Mouse (Mus musculus) adrenal gland, adult 8-10 months (tissue): ENCODE measurements around the gene Gm37240. TPM values are rescaled to one million over a fixed set of nuclear protein-coding genes. Genes with fewer than 3 reads are reported as not detected.

Source experiments
- DNase-seq: peaks from one replicate; pipeline ENCODE4 v3.0.0; 2022
- total RNA-seq, 4 experiments: library from RNA; stranded (reverse); gene quantifications; 2 replicates each; pipeline ENCODE4 v1.2.4; 2022

Gm37240 gene
- total RNA-seq, 4 experiments from 2014 or later = 5.4 to 9.8 (median 7.2) TPM

DNA sequence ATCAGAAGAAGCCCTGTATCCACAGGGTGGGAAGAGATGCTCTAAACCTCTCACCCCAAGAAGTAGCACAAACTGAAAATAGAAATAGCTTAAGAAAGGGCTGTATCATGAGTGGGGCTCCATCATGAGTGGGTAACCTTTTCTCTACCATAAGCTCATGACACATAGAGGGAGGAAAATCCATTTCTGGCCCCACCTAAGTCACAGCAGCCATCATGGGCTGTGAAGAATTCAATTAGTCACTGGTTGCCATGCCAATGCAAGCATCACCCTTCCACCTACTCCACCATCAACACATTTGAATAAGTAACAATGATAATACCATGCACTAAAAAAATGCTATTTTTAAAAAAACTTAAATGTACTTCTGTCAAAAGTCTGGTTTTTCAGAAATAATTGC lies 867.2 kb downstream of the Gm37240 start:
- DNase-seq = no peak

DNA sequence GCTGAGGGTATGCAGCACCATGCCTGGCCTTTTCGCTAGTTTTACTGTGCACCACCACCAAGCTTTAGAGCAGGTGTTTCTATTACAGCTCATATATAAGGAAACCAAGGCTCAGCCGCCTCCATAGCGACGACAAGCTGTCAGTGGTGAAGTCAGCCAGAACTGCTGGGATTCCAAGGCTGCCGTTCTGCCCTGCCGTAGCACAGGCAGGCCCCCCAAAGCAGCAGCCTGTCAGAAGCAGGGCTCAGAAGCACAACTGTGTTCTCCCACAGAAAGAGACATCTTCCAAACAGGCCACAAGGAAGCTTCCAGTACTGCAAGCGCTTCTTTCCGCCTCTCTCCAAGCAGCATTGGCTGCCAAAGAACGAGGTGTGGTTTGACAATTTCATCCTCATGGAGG lies 871.7 kb downstream of the Gm37240 start:
- DNase-seq = no peak

DNA sequence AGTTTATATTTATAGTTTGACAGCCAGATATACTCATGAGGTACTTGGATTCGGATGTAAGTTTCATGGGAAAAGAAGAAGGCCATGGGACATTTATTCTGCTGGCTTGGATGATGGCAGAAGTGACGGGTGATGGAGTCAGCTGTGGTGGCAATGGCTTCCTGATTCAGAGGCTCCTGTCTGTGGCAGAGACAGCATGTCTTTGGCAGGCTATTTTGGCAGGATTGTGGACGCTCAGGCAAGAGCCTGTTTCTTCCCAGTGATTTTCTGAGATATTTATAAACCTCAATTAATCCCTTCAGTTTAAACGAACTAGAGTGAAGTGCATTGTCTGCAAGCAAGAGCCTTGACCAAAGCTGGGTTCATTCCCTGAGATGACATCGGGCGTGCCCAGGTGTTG lies 874.4 kb downstream of the Gm37240 start:
- no peak for DNase-seq

DNA sequence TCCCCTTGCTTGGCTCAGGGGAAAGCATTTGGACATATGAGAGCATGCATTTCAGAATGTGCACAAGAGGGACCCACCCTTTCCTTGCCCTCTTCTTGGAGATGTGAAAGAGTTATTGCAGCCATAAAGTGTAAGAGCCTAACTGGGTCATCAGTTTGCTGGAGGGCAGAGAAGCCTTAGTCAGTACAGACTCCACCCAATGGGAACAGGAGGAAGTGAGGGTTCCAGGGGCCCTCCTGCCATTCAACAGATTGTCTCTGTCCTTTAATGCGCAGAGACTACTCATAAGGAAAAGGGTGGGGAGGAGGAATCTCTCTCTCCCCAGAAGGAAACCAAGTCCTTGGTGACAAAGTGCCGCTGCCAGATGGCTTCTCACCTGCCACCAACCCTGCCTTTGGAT lies 882.1 kb downstream of the Gm37240 start:
- DNase-seq = no peak

DNA sequence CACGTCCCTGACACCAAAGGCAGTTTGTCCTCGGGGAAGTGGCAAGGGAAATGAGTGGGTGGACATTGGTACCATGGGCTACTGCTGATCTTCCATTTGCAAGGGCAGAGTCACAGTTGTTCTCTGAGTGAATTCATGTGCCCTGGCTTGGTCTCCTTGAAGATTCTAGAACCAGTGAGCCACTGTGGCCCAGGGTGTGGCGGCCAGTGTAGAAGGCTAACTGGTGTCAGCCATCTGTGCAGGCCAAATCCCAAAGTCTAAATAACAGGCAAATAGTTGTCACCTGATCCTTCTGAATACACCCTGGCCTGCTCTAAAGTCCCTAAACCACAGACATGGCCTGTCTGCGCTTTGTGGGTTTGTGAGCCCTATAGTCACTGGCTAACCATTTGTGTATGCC lies 898.4 kb downstream of the Gm37240 start:
- DNase-seq = no peak

DNA sequence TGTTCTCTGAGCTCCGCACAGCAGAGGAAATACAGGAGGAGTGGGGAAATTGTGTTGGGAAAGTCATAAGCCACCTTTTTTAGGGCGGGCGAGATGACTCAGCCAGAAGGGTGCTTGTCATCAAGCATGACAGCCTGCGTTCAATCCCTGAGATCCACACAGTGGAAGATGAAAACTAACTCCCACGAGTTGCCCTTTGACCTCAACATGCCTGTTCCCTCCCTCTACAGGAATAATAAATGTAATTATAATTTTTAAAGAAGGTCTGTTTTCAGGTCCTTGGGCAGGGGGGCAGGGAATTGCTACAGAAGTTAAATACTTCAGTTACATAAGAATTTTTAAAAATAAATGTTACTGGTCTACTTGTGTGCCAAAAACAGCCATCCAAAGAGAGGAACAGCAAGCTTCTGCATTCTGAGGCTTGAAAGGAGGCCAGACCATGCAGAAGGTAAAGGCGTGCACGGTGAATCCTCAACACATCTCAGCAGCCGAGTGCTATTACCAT lies 902.1 kb downstream of the Gm37240 start:
- DNase-seq = no peak

DNA sequence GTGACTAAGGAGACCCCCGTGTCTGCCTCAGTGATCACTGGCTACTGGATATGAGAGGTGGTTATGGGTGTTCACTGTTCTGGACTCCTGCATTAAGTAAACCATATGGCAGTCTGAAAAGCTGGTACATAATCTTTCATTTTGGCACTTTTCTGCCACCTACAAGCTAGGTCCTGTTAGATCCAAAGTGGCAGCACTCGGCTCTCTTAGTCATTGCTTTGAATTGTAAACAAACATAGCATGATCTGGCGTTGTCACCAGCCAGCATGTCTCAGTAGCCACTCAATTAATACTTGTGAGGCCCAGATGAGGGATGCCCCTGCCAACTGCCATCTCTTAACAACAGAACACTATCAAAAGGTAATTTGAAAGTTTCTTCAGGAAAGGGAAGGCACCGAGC lies 904.6 kb downstream of the Gm37240 start:
- no peak for DNase-seq

DNA sequence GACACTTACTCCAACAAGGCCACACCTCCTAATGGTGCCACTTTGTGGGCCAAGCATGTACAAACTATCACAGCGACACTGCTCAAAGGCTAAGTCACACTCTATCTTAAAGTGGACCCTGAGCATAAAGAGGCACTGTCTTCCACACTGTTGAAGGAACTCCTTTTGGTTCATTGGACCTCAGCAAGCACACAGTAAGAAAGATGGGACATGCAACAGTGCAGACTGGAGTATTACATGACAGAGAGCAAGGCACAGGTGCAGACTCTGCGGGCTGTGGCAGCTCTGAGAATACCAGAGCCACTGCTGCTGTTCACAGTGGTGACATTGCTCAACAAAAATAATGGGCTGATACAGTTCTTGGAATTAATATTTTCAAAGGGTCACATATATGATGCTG lies 907.2 kb downstream of the Gm37240 start:
- no peak for DNase-seq

DNA sequence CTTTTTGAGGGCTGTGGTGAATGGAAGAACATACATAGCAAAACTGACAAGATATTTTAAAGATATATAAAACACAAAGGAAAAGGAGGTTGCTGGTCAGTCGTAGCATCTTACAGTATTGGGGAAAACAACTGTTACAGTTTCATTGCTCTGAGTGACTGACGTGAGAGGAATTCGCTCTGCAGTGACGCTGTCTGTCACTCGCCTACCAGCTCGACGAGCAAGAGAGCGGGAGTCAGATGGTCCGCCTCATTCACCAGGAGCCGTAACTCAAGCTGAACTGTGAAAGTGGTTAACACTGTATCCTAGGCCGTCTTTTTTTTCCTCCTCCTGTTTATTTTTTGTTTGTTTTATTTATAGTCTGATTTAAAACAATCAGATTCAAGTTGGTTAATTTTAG lies 908.6 kb downstream of the Gm37240 start:
- DNase-seq = no peak

DNA sequence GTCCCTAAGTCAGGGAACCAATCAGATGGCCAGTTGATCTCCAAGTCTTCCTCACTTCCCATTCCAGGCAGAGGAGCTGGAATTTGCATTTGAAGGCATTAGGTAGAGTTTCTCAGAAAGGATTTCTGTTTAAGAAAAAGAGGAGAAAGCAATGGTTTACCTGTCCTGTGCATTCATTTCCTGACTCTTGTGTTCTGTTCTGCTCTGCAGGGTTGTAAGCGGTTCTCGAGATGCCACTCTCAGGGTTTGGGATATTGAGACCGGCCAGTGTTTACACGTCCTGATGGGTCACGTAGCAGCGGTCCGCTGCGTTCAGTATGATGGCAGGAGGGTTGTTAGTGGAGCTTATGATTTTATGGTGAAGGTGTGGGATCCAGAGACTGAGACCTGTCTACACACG lies 913.1 kb downstream of the Gm37240 start:
- DNase-seq = no peak

DNA sequence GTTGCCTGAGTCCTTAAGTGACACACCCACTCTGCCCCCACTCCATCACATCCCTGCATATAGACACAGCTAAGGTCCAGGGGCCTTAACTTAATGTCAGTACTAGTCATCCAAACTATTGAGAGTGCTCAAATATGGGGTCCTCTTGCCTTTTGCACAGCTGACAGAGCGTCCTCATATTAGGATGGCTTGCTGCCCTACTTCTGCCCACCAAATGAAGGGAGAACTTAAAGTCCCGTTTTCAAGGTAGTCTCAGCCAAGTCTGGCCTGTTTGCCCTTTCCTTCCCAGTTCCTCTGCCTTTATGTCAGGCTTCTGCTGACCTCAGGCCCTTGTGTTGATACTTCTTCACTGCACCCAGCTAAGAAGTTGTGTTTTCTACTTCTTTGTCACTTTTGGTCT lies 914.4 kb downstream of the Gm37240 start:
- no peak for DNase-seq

DNA sequence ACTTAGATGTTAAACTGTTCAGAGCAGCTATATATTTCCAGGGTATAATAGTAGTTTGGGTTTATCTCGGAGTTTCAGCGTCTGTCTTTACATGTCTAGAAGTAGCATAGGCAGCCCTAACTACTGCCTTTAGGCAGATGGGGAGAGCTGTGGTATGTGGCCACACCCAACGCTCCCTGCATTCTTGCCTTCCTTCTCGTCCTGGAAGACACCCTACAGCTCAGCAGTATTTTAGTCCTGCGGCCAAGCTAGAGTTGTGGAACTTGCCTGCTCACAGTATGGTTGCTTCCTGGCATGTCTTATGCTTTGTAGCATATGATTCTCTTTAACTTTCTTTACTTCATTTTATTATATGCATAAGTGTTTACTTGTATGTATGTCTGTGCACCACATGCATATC lies 915.8 kb downstream of the Gm37240 start:
- DNase-seq = no peak

DNA sequence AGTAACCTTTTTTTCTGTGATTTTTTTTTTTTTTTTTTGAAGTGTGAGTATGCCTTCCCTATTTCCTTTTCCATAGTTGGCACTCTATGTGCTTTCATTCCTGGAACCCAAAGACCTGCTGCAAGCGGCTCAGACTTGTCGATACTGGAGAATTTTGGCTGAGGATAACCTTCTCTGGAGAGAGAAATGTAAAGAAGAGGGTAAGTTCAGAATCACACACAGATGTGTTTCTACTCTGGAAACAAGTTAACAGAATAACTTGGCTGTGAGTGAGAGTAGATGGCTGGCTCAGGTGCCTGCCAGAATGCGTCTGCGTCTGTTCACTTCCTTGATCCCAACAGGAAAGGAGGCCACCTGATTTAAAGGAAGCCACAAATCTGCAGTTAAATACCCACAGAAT lies 920.0 kb downstream of the Gm37240 start:
- DNase-seq = no peak

DNA sequence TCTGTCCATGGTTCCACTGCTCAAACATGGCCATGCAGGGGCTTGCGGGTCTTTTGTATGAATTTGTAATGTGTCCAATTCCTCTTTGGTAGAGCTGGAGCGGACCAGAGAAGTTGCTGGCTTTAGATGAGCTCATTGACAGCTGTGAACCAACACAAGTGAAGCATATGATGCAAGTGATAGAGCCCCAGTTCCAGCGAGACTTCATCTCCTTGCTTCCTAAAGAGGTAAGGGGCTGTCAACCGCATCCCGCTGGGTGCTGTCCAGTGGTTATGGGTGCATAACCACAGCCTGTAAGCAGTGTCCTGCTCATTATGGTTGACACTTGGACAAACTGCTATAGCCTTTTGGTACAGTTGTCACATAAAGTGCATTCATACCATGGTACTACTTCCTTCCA lies 922.2 kb downstream of the Gm37240 start:
- no peak for DNase-seq

DNA sequence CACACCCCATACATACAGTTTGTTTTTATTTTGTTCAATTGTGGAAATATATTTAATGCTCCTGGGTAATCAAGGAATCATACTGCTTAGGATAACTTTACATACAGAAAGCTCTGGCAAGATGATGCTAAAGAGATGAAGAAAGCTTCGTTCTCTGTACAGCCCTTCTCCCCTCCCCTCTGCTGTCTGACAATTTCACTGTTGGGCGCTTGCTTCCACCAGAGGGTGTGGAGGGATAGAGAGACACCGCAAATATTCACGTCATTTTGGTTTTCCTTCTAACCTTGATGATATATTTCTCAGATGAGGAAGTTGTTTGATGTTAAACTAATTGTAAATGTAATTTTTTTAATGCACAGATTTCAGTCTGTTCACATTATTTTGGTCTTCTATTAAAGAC lies 931.5 kb downstream of the Gm37240 start:
- no peak for DNase-seq

DNA sequence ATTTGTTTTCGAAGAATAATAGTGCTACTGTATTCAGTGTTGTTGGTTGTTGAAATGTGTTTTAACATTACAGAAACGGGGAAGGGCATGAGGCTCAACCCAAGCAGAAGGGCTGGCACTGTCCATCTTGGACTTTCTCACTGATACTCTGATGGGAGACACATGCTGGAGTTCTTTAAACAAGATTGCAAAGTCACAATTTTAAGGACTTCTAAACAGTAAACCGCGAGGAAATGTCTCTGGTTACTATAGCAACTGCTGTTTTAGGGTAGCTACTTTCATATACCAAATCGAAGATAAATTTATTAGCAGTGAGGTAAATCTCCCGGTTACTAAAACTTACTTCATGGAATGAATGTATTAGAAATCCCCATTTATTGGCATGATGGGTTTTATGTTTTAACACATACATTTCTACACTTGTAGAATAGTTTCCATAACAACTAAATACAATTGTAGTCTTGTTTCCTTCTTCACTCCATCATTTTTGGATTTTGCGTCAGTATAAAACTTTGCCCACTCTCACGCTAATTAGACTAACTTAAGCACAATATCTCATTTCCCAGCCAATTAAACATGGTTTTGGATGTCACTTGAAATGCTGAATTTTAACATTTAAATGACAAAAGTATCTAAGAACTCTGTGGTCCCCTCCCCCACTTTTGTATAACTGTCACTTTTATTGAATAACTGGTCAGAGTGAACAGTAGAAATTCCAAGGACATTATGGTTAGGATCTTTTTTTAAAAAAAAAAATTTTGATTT lies 932.1 kb downstream of the Gm37240 start:
- DNase-seq = no peak

DNA sequence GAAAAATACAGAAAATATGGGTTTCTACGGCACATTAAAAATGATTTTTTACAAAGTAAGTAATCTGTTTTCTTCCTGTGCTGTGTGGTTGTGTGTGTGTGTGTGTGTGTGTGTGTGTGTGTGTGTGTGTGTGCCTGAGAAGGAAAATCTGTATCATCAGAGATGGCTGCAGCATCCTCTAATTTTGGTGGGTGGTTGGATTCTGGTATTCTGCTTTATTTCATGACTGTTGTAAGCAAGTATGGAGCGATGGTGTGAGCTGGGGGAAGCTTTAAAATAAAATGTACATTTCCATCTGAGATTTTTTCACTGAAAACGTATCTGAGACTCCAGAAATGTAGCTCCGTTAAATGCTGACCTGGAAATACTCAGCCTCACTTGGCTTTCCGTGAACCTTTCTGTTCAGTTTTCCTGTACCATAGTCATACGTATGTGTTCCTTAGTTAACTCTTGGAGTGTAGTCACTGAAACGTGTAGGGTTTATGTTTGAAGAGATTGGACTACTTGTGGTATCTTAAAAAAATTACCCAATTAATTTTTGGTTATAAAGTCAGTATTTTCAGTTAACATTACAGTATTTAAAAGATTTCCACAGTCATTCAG lies 934.6 kb downstream of the Gm37240 start:
- DNase-seq = no peak

DNA sequence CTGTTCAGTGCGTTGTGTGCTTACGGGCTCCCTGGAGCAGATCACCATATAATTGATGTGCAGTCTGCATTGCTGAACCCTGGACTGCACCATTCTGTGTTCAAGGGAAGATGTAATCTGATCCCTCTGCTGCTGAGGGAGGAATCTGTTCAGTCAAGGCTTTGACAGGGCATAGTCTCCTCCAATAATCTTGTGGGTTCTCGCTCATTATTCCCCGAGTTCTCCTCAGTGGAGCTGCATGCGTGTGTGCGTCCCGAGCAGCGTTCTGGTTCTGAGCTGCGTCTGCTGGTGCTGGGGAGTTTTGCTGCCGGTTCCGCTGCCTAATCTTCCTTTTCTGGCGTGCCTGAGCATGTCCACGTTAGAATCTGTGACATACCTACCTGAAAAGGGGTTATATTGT lies 935.2 kb downstream of the Gm37240 start:
- peak; percentile 68 for DNase-seq

DNA sequence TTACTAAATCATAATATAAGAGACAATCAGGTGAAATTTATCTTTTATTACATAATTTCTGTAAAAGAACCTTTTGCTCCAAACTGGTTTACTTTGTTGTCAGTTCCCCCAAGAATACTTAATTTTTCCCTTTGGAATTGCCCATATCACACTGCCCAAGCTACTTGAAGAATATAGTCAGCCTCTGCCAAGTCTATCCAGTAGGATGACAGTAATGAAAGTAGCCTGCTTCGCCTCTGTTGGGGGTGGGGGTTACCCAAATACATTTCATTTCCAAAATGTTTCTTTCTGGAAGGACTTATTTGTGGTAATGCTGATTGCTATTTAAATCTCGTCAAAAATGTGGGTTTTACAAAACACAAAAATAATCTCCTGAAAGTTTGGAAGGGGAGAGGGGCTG lies 935.6 kb downstream of the Gm37240 start:
- DNase-seq = no peak

DNA sequence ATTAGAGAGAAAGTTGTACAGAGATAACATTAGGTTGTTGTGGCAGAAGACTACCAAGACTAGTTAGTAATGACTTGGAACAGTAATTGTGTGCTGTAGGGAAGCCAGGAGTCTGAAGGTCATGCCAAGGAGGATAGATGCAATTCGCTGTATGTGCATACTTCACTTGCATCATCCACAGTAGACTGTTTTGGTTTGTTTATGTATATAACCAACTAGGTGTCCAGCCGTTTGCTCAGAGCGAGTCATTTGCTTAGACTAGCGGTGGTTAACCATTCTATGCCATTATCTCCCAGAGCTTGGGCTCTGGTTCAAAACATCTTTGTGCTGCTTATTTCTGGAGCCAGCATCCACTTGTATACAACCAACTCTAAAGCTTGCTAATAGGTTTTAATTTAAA lies 937.9 kb downstream of the Gm37240 start:
- DNase-seq = no peak

DNA sequence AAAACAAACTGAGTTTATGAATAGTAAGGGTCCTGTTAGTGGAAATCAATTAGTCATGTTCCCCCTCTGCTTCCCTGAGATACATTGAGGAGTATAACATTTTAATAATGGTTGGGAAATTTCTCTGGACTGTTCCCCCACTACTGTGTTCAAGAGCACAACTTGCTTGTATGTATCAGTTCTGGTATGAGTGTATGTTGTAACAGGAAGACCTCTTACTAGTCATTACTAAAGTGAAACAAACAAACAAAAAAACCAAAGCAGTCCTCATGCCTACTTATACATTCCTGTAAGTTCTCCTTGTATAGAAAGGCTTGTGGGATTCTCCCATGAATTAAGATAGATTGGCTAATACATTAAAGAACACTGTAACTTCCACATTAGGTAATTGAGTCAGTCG lies 940.9 kb downstream of the Gm37240 start:
- DNase-seq = no peak

DNA sequence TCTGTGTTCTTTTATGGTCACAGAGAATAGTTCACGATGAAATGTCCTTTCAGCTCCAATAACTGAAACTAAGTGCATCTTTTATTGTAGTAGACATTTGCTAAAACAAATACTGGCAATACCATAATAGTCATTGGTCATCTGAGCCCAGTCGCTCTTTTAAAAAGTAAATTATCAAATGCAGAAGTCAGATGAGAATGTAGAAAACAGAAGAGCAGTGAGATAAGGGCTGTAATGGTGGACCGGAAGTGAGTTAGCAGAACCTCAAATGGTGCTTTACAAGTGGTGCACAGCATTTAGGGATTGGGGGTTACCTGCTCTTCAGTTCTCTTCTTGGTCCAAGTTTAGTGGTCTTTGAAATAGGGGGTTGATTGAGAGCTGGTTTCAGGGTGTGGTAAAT lies 942.4 kb downstream of the Gm37240 start:
- no peak for DNase-seq

DNA sequence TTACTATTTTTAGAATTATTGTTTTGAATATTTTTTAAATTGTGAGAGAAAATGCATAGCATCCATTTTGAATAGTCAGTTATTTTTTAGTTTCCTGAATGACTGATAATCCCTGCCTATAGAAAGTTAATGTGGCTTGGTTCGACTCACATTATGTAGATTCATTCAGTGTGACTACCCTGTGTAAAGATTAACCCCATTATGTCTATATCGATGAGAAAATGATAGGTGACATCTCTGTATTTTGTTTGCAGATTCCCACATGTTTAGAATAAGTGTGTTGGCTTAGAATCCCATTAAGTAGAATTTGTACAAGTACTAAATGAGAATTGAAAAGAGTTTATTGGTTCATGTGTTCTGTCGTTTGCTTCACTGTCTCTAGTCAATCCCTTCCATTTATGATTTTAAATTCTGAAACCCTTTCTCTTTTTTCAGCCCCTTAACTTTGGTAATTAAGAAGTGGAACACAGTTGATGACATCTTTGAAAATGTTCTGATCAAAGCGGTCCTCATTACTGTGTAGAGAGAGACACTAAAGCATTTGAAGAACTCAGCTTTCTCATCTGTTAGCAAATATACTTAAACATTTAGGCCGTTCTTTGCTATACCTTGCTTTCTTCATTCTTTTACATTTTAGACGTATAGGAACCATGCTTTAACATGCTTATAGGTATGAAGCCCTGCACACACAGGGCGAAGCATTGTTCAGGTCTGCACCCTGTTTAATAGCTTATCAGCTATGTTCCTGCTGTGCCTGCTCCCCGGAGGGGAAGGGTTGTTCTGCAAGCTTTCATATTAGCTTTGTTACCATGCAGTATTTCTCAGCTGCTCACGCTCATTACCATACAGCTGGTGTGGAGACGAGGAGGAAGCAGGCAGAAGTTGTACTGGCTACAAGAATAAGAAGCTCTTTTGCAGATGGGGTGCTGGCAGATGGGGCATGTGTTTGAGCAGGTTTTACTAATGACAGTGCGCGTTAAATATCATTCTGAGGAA lies 949.7 kb downstream of the Gm37240 start:
- DNase-seq = no peak
